8 mouse cellular contexts compared by ENCODE assay signal in genomic region chr5:137029643-137030415, GRCm38 (mm10). TPM values are rescaled to one million over a fixed set of nuclear protein-coding genes. Genes with fewer than 3 reads are reported as not detected.
DNase-seq lines count a peak whose midpoint lies in the region; TF ChIP-seq lines count a peak whose summit lies in the region.

No protein-coding gene starts in this region.

- no peaks in the 10 kb centered on the region for H3K79me2 ChIP-seq in macrophage (ENCODE audit: inconsistent target)

- intact Hi-C loops in left cerebral cortex, adult 2 months (cut with DNase I) = loop anchor here (2.0 to 5.0 kb wide), 2 partner anchors 259 to 277 kb away; partner anchors contain the start of gene Srrt

- 2% methylated on average over 52 of the region's 52 CpGs for WGBS in macrophage (ENCODE audit: missing documents)

- H3K4me3 ChIP-seq in cortical plate, adult 2 months (ENCODE audit: insufficient read depth, low read length) = peak overlapping the region; percentile 76
- peak overlapping the region; percentile 65 for H3K4me3 ChIP-seq in left cerebral cortex, adult 2 months
- peak overlapping the region; percentile 7; the same call in 1 of the 2 replicates for H3K4me3 ChIP-seq in macrophage (ENCODE audit: inconsistent target)

- no peaks in the 10 kb centered on the region for H3K36me3 ChIP-seq in macrophage (ENCODE audit: inconsistent target)

- no peak for TF ChIP-seq CTCF in cortical plate, adult 2 months (IDR thresholded peaks at IDR 0.05; ENCODE audit: extremely low read depth, insufficient read depth, low read length)
- no peak for TF ChIP-seq CTCF in left cerebral cortex, adult 2 months (IDR thresholded peaks at IDR 0.05)

- H3K27ac ChIP-seq in cortical plate, adult 2 months (ENCODE audit: insufficient read depth, low read length) = peak overlapping the region; percentile 52; the same call in 1 of the 2 replicates
- peak overlapping the region; percentile 93 for H3K27ac ChIP-seq in left cerebral cortex, adult 2 months
- no peak overlapping the region for H3K27ac ChIP-seq in macrophage

- peak; percentile 99 for TF ChIP-seq POLR2A in cortical plate, adult 2 months (IDR thresholded peaks at IDR 0.05; ENCODE audit: extremely low read depth, insufficient read depth, low read length)

- peak; percentile 89 for DNase-seq in adipocyte (ENCODE audit: low spot score)
- DNase-seq in gastrocnemius, adult 8-10 months (ENCODE audit: low spot score in 2 of 2) = peak; percentile 92
- DNase-seq in hindlimb bud, embryonic 11.5 days (ENCODE audit: extremely low spot score, low read depth, low spot score) = peak; percentile 81
- peak; percentile 94 to 97 for DNase-seq in left cerebral cortex, adult 2 months (ENCODE audit: extremely low spot score in 1 of 2, low spot score in 2 of 2)
- DNase-seq in retina, postnatal 7 days (ENCODE audit: low read depth, low spot score) = peak; percentile 86
- DNase-seq in urinary bladder, adult 18-20 months (ENCODE audit: low spot score in 2 of 2) = peak; percentile 85 to 94

- H3K4me1 ChIP-seq in cortical plate, adult 2 months (ENCODE audit: control insufficient read depth, insufficient read depth, low read length) = no peaks in the 10 kb centered on the region

RNA-seq across cellular contexts. Expression of gene Vgf, which starts 3.6 kb away (rescaled TPM):
- polyA plus RNA-seq in cortical plate, adult 2 months (2012; rRNA removed) = 158 and 168 TPM in 2 replicates
- not detected for total RNA-seq in gastrocnemius, adult 8-10 months (2022)
- total RNA-seq in left cerebral cortex, adult 2 months (2021) = 100 to 1,000 TPM; 433 to 446 TPM
- total RNA-seq in macrophage (2018; cell fraction: chromatin; rRNA removed) = under 1 TPM in 2 of 26 experiments, not detected in 24; 0.21 to 0.38 TPM
- under 1 TPM in 14 of 26 experiments, not detected in 12; 0.05 to 0.44 (median 0.15) TPM for total RNA-seq in macrophage (2018; cell fraction: cytosol; rRNA removed)
- under 1 TPM in 10 of 26 experiments, not detected in 16; 0.32 to 0.77 (median 0.43) TPM for total RNA-seq in macrophage (2018; cell fraction: nucleus; rRNA removed)
- polyA plus RNA-seq in macrophage (2018) = not detected in 3 replicates

RNA-seq across cellular contexts. Expression of gene Ap1s1, which starts 16.1 kb away (rescaled TPM):
- 311 and 334 TPM in 2 replicates for polyA plus RNA-seq in cortical plate, adult 2 months (2012; rRNA removed)
- 10 to 100 TPM; 15.4 to 22.0 (median 17.8) TPM for total RNA-seq in gastrocnemius, adult 8-10 months (2022)
- total RNA-seq in left cerebral cortex, adult 2 months (2021) = 100 to 1,000 TPM; 349 to 354 TPM
- 10 to 100 TPM in 23 of 26 experiments, 1 to 10 TPM in 3; 6.2 to 49.3 (median 23.6) TPM for total RNA-seq in macrophage (2018; cell fraction: chromatin; rRNA removed)
- total RNA-seq in macrophage (2018; cell fraction: cytosol; rRNA removed) = 100 to 1,000 TPM in 6 of 26 experiments, 10 to 100 TPM in 20; 72.4 to 109 (median 91.0) TPM
- total RNA-seq in macrophage (2018; cell fraction: nucleus; rRNA removed) = 10 to 100 TPM; 14.8 to 81.5 (median 43.1) TPM
- polyA plus RNA-seq in macrophage (2018) = 120 to 219 TPM (median 131 TPM) in 3 replicates

RNA-seq across cellular contexts. Expression of gene Znhit1, which starts 42.0 kb away (rescaled TPM):
- polyA plus RNA-seq in cortical plate, adult 2 months (2012; rRNA removed) = 94.7 and 96.2 TPM in 2 replicates
- total RNA-seq in gastrocnemius, adult 8-10 months (2022) = 10 to 100 TPM; 62.4 to 85.5 (median 72.4) TPM
- 10 to 100 TPM; 82.0 to 91.0 TPM for total RNA-seq in left cerebral cortex, adult 2 months (2021)
- total RNA-seq in macrophage (2018; cell fraction: chromatin; rRNA removed) = 10 to 100 TPM; 10.8 to 78.1 (median 37.5) TPM
- total RNA-seq in macrophage (2018; cell fraction: cytosol; rRNA removed) = 100 to 1,000 TPM in 20 of 26 experiments, 10 to 100 TPM in 6; 78.0 to 175 (median 127) TPM
- total RNA-seq in macrophage (2018; cell fraction: nucleus; rRNA removed) = 10 to 100 TPM; 30.0 to 92.4 (median 59.2) TPM
- 81.1 to 121 TPM (median 96.1 TPM) in 3 replicates for polyA plus RNA-seq in macrophage (2018)

RNA-seq across cellular contexts. Expression of gene Serpine1, which starts 42.2 kb away (rescaled TPM):
- polyA plus RNA-seq in cortical plate, adult 2 months (2012; rRNA removed) = 0.49 and 0.54 TPM in 2 replicates
- total RNA-seq in gastrocnemius, adult 8-10 months (2022) = 1 to 10 TPM; 1.8 to 7.5 (median 6.2) TPM
- total RNA-seq in left cerebral cortex, adult 2 months (2021) = 1 to 10 TPM in 1 of 2 experiments, under 1 TPM in 1; 0.91 to 1.1 TPM
- 100 to 1,000 TPM in 3 of 26 experiments, 10 to 100 TPM in 9, 1 to 10 TPM in 8, under 1 TPM in 5, not detected in 1; 0.42 to 145 (median 9.2) TPM for total RNA-seq in macrophage (2018; cell fraction: chromatin; rRNA removed)
- total RNA-seq in macrophage (2018; cell fraction: cytosol; rRNA removed) = 100 to 1,000 TPM in 1 of 26 experiments, 10 to 100 TPM in 6, 1 to 10 TPM in 8, under 1 TPM in 11; 0.29 to 121 (median 1.2) TPM
- 100 to 1,000 TPM in 3 of 26 experiments, 10 to 100 TPM in 12, 1 to 10 TPM in 8, under 1 TPM in 3; 0.55 to 161 (median 14.6) TPM for total RNA-seq in macrophage (2018; cell fraction: nucleus; rRNA removed)
- 0.69 to 5.1 TPM (median 0.75 TPM) in 3 replicates for polyA plus RNA-seq in macrophage (2018)

RNA-seq across cellular contexts. Expression of gene Plod3, which starts 43.0 kb away (rescaled TPM):
- polyA plus RNA-seq in cortical plate, adult 2 months (2012; rRNA removed) = 34.5 and 36.6 TPM in 2 replicates
- total RNA-seq in gastrocnemius, adult 8-10 months (2022) = 10 to 100 TPM; 15.9 to 18.1 (median 17.0) TPM
- total RNA-seq in left cerebral cortex, adult 2 months (2021) = 10 to 100 TPM; 38.7 to 39.1 TPM
- total RNA-seq in macrophage (2018; cell fraction: chromatin; rRNA removed) = 100 to 1,000 TPM in 1 of 26 experiments, 10 to 100 TPM in 24, 1 to 10 TPM in 1; 9.8 to 313 (median 46.6) TPM
- 100 to 1,000 TPM in 10 of 26 experiments, 10 to 100 TPM in 16; 58.5 to 132 (median 91.2) TPM for total RNA-seq in macrophage (2018; cell fraction: cytosol; rRNA removed)
- 100 to 1,000 TPM in 21 of 26 experiments, 10 to 100 TPM in 5; 87.2 to 252 (median 145) TPM for total RNA-seq in macrophage (2018; cell fraction: nucleus; rRNA removed)
- 93.2 to 105 TPM (median 102 TPM) in 3 replicates for polyA plus RNA-seq in macrophage (2018)

Comparison
In these comparisons a context has a peak if more than half of its experiments do, and no peak if none do; other contexts are left out.
1. H3K4me3 ChIP-seq: peak in every context shown above with its lines; median percentile 76 in cortical plate, adult 2 months; 65 in left cerebral cortex, adult 2 months; 7 in macrophage.
2. RNA of gene Vgf, which starts 3.6 kb away (total RNA-seq): 433 to 446 TPM in left cerebral cortex, adult 2 months; not detected in gastrocnemius, adult 8-10 months; every median in the first group is over 100 times any median in the second.
3. RNA of gene Ap1s1, which starts 16.1 kb away (total RNA-seq): 349 to 354 TPM in left cerebral cortex, adult 2 months; 15.4 to 22.0 TPM in gastrocnemius, adult 8-10 months; every median in the first group is over 10 times any median in the second.
4. Peak in every context shown above with its lines, with median percentiles within 50 percentile points of each other: DNase-seq.